Mouse (Mus musculus): ENCODE data around the gene Mylk2.
A peak's percentile ranks its signal among the peaks of the same experiment; 100 is the strongest.

Gene Mylk2

DNA sequence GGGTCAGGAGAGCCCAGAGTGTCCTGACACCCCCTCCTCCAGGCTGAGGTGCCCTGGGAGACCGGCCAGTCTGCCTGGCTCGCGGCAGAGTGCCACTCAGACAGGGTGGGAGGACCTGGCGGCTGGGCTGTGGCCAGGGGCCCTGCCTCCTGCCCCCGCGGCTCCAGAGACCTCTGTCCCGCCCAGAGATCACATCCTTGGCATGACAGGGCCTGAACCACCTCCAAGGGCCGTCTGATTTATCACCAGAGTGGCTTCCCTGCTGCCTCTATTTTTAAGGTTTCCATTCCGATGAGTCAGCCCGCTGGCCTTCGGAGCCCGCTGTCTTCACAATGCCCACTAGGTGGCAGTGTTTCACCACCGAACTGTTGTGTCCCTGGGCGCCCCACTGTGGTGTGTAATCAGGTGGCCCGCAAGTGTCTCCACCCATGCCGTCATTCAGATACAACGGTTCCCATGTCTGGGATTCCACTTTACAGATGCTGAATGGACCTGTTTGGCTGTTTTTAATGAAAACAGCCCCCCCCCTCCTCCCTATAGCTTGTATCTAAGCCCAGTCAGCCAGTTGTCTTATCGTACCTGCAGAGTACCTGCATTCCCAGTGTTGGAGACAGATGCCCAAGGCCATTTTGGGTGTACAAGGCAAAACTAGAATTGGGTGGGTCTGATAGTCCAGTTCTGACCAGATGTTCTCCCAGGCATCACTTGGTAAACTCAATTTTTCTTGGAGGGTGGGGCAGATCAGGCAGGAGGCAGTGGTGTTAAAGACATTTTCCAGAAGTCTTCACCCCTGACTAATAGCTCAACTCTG lies 3.4 kb downstream of the Mylk2 start:
- DNase-seq: peak; percentile 80

DNA sequence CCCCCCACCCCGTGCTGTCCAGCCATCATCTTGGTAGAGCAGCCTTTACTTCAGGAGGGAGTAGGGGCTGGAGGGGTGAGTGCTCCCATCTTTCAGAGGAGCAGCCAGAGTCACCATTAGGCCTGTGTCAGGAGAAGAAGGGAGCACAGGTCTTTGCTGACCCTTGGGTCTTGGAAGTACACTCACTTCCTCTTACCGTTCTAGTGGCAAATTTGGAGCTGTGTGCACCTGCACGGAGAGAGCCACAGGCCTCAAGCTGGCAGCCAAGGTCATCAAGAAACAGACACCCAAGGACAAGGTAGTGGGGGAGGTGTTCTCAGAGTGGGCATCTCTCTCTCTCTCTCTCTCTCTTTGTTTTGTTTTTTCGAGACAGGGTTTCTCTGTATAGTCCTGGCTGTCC lies 4.3 kb downstream of the Mylk2 start:
- DNase-seq: no peak

DNA sequence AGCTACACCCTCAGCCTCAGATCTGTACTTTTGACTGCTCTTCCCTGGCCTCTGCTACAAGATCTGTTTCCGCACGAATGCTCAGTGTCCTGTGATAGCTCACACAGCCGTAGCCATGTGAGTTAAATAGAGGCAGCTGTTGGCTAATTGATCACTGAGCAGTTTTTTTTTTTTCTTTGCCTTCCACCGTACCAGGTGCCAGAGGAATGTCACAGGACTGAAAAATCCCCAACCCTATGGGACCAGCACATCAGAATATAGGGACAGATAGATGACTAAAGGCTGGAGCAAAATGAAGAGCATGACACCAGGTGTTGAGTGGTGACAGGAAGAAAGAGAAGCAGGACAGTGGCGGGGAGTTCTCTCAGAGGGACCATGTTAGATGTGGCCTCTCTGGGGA lies 5.0 kb downstream of the Mylk2 start:
- no peak for DNase-seq

DNA sequence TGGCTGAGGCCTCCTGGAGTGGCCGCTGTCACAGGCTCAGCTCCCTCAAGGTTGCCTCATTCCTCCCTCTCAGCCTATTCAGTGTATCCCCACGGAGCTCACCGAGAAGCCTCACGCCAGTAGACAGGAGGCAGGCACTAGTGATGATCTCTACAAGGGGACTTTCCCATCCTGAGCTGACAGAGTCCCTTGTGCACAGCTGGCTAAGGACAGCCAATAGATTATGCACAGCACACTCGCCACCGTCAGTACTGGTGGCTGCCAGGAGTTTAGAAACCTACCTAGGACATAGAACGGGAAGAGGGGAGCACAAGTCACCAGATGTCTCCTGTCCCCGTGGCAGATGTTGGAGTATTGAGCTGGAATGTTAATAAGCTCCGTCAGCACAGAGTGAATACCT lies 6.5 kb downstream of the Mylk2 start:
- no peak for DNase-seq

DNA sequence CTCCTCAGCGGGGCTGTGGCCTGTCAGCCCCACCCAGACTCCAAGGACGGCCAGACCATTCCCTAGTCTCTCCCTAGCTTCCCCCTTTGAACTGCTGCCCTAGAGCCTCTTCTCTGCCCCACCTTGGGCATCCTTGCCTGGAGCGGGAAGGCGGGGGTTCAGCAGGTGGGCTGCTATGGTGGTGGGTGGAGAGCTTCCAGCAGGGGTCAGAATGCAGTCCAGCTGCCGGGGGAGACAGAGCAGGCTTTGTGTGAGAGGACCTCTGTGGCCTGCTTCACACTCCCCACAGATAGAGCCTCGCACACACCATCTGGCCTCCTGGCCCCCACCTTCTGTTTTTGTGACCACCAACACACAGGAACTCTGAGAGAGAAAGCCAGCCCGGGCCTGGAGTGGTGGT lies 11.2 kb downstream of the Mylk2 start:
- no peak for DNase-seq

DNA sequence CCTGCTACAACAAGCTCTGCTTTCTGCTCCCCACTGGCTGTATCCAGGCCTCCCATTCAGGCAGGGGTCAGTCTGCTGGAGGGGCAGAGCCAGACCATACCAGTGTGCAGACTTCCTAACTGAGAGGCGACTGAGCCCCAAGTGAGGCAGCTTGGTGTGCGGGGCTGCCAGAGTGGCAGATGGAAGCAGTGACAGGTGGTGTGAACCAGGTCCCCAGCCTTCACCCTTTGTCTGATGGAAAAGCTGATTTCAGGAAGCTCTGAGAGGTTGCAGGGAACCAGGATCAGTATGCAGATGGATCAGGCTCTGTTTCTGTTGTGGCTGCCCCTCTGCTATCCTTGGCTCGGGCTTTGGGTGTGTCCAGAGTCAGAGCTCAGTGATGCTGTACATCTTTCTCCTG lies 12.5 kb downstream of the Mylk2 start:
- DNase-seq: no peak

DNA sequence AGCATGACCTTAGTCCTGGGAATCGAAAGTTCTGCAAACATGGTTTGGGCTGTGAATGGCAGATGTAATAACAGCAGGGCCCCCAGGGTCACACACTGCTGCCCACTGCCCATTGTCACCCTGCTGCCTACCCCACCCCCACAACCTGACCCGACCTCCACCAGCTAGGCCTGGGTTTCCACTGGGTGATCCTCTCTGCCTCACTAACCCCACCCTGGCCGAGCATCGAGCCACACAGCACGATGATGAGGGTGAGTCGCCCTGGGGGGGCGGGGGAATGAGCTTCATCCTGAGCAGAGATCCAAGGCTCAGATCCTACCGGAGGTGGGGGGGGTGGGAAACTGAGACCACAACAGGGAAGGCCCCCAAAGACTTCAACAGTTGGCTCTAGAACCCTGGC lies 13.0 kb downstream of the Mylk2 start:
- no peak for DNase-seq

DNA sequence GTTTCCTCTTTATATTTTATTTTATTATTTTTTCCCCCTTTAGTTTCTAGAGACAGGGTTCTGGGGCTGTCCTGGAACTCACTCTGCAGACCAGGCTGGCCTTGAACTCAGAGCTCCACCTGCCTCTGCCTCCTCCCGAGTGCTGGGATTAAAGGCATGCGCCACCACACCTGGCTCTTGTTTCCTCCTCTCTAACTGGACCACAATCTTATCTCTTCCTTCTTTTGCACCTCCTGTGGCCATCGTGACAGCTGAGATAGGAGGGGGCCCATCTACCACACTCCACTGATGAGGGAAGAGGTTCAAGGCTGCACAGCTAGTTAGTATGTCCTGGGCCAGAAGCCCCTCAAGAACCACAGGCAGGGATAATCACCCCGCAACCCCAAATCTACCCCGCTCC lies 13.4 kb downstream of the Mylk2 start:
- no peak for DNase-seq

DNA sequence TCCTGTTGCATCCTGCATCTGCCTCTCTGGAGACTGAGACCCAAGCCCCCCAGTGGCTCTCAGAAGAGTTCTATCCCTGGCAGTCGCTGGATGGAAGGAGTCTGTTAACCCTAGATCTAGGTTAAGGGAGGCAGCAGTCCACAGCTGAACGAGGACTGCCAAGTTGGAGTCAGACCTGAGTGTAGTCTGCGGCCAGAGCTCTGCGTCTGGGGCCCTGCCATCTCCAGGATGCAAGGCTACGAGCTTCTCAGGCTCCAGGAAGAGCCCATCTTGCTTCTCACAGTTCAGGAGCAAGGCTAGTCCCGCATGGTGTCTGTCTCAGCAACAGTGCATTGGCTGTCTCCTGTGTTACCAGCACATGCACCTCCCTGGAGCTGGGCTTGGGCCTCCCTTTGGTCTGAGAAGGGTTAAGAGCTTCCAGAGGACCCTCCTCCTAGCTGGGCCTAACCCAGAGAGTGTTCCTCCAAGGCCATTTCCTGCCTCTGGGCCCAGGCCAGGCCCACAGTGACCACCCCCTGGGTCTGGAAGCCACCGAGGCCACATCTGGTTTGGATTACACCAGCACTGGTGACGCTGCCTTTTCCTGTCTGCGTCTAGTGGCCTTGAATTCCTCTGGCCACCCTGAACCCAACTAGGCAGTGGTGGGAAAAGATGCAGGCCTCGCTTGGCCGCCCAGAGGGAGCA lies 14.2 kb downstream of the Mylk2 start:
- DNase-seq: no peak

DNA sequence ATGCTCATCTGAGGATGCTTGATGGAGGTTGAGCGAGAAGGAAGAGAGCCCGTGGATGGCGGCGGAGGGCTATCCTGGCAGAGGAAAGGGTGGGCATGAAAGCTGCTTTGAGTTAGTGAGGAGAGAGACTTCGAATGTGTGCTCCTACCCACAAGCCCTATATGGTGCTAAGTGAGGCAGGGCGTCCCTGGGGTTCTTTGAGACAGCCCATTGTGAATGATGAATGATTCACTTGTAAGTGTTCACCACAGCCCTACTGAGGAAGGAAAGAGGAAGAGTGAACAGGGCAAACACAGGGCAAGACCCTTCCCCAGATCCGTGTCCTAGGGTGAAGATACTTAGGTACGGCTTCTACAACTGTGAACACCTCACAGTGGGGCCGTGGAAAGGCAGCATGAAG lies 15.7 kb downstream of the Mylk2 start:
- DNase-seq: no peak

DNA sequence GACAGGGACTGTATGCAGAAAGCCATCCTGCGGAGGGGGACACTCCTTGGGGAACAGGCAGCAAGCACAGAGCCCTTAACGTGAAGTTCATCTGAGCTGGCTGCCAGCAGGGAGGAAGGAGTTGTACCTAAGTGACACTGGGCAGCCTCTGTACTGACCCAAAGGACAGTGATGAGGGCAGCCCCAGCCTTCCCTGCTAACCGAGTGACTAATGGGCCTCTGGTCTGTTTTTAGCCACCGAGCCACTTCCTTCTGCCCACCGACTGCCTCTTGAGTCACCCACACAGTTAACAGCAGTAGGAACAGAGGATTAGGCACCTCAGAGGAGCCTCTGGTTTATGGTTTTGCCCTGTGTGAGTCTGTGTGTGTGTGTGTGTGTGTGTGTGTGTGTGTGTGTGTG lies 16.2 kb downstream of the Mylk2 start:
- DNase-seq: no peak

DNA sequence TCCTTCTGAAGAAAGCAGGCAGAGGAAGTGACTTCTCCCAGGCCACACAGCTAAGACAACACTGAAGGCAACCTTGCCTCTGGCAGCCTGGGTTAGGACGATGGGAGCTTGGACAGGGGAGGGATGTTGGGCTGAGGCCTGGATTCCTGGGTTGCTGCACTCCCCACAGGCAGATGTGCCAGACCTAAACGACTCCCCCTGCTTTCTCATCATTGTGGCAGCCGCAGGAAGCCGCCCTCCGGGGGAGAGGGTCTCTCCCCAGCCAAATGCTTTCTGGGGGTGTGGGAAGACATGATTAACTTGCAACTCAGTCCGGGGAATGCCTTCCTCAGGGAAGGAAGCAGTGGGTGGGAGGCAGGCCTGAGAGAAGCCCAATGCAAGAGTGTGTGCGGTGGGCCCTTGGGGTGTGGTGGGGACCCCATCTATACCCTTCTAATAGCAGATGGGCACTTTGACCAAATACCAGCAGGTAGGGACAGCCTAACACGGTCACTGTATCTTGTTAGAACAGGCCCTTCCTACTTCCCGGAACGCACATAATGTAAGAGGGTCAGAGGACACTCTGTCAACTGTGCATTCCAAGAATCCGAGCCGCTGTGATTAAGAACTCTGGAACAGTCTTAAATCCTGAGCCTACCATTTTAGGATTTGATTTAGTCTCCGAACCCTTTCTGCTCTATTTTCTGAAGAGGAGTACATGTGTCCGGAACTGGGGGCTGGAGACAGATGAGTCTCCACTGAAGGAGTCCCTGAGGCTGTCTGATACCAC lies 17.3 kb downstream of the Mylk2 start:
- no peak for DNase-seq

DNA sequence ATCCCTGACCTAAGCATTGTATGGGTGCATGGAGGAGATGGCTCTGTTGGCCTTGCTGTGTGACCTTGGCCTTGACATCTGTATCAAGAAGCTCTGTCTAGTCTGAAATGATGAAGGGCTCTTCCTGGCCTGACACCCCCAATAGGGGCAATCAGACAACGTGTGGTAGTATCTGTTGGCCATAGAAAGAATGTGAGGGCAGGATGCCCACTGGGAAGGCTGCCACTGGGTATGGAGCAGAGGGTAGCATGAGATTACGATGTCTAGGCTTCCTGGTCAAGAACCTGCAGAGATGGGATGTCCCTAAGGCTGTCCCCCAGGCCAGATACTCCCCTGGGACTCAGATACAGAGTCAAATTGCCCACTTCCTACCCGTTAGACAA lies 17.8 kb downstream of the Mylk2 start:
- no peak for DNase-seq

DNA sequence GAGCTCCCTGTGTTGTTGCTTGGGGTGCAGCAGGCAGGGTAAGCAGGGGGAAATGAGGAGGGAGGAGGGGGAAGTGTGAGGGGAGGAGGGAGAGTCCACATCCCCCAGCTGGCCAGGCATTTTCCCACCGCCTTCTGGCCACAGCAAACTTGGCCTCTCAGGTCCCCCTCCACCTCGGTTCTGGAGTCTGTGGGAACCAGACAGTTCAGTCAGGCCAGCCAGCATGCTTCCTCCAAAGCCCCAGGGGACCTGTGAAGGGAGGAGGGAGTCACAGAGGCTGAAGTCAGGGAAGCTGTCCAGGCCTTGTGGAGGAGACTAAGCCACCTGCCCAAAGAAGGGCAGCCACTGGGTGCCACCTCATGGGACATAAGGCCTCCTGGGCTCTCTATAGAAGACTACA lies 19.1 kb downstream of the Mylk2 start:
- DNase-seq: no peak

DNA sequence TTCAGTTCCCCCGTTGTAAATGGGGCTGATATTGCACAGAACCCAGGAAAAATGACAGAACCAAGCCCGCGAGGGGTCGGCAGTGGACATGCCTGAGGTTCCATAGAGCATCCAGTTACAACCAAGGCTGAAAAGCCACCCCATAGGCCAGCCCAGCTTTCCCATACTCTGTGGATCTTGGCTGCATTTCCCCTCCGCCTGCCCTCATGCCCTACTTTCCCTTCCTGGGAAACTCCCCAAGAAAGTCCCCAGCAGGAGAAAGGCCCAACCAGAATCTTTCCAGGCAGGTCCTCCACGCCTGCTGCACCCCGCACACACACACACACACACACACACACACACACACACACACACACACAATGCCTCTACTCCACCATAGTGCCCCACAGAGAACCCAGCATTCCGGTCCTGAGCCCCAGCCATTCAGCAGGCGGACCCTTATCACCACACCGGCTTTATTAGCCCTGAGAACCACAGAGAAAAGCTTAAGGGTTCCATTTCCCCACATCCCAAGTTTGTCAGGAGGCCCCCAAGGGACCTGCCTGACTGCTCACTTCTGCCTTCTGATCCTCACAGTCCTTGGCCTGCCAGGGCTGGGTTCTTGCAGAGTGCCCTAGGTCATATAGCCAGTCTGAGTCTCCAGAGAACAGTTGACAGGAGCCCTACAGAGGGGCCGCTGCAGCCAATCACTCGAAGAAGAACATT lies 20.5 kb downstream of the Mylk2 start:
- DNase-seq: no peak

DNA sequence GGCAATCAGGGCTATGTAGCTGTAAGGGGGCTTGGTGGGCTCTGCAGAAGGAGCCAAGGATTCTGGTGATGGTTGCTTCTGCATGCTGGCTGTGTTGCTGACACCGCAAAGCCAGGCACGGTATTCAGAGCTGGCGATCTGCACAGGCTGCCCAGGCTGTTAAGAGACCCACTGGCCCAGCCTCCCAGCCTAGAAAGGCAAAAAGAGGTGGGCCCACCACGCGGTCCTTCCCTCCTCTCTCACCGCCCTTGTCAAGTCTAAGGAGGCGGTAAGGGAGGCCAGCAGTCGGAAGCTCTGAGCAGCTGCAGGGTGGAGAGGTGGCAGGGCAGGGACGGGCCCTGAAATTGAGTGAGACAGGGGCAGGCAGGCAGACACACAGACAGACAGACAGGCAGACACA lies 21.9 kb downstream of the Mylk2 start, which contains the start of gene Foxs1:
Gene Foxs1, minus strand, starts transcription at position 161 of the 400 bp plus-strand sequence.
- no peak for DNase-seq

DNA sequence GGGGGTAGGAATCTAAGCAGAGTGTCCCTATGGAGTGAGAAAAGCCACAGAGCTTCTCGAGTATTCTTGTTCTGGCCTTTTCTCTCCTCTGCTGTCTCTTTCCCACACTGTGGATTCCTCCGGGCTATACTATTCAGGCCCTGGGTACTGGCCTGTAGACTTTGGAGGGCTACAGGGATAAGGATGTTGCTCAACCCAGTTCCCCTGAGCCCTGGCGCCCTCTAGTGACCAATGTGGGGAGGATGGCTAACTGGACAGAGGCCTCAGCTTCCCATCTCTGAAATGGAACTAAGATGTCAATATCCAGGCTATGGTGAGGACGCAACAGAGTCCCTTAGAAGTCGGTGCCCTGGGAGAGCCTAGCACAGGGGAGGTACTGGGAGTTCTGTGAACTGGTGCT lies 22.5 kb downstream of the Mylk2 start:
- DNase-seq: peak; percentile 50

DNA sequence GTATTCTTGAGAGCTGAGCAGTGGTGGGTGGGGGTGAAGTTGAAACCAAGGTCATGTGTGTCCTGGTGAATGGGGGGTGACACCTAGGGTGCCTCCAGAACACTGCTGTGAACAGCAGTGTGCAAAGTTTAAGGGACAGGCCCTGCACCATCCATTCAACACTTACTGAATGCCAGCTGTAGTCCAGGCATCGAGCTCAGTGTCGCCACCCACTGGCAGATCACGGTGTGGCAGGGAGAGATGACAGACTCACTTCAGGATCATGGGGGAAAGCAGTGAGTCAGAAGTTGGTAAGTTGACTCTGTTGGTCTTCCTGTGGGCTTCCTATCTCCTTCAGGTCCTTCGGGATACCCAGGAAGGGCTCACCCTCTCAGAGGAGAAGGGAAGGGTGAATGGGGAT lies 28.7 kb downstream of the Mylk2 start:
- DNase-seq: peak; percentile 56

DNA sequence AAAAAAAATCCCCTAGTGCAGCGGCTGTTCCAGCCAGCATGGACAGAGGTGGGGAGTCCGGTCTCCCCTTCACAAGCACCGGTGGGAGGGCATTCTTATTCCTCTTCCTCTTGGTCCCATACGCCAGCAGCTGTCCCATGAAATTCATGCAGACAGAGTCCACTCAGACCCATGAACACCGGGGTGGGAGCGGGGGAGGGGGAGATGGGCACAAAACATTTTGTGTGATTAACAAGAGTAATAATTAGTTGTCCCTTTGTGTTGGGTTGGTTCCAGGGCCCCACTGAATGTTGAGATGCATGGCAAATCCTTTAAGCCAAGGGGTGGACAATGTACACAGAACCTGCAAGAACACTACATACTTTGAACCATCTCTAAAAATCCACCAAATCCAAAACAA lies 30.0 kb downstream of the Mylk2 start:
- no peak for DNase-seq

DNA sequence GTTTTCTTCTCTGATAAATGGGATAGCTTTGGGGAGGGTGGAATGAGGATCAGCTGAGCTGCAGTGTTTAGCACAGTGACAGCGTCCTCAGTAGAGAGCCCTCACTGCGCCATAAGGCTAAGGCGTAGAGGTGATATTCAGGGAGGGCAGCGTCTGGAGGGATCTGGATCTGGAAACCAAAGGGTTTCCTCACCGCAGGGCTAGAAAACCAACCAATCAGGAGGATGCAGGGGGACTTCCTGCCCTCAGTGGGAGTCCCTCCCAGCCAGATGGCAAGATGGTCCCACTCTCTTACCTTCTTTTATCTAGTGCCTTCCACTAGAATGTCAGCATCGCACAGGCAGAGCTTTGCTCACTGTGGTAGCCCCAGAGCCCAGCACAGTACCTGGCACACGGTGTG lies 30.6 kb downstream of the Mylk2 start:
- peak; percentile 15 for DNase-seq

DNA sequence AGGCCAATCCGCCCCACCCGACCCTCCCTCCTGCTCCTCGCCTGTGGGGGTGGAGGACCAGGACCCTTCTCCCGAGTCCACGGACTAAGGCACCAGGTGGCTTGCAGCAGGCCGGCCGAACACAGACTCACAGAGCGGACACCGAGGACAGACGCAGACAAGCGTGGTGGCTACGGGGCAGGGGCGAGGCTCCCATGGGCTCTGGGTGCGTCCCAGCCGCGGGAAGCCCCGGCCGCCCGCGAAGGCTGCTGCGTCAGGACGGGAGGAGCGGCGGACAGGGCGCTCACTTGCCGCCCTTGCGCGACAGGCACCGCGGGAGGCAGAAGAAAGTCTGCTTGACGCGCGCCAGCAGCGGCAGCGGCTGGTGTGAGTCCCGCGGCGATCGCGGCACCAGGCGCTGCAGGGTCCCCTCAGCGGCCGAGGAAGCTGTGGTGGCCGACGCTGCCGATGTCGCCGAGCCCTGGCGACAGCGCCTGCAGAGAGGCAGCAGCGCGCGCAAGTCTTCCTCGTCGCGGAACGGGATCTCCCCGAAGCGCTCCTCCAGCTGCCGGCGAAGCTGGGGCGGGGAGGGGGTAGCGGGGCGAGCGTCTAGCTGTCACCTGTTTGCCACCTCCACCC lies 31.9 kb downstream of the Mylk2 start:
- DNase-seq: no peak

DNA sequence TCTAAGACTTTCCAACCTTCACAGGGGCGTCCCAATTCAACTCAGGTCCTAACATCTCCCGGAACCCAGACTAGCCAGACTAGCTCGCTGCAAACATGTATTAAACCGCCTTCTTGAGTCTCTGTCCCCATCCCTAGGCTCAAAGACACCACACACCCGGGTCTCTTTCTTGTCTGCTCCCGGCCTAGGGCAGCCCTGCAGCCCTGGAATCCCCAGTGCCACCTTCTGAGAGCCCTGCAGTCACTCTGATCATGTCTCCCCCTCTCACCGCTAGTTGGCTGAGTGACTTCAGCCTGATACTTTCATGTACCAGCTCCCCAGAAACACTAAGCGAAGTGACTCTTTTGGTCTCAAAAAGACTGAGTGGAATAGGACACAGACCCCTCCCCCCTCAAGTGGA lies 32.4 kb downstream of the Mylk2 start:
- DNase-seq: no peak

DNA sequence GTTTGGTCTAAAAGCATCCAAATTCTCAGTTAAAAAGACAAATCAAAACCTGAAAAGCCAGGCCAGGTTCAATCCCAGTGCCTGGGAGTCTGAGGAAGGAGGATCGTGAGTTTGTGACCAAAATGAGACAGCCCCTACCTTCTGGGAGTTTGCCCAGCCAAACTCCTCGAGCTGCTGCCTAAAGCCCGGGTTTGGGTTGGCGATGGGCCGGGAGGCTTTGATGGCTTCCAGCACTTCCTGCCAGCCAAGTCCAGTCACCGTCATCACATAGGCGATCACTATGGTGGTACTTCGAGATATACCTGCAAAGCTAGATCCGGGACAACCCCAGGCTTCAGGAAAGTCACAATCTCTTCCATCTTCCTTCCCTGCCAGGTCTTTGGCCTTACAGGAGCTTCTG lies 32.9 kb downstream of the Mylk2 start:
- no peak for DNase-seq

All from thymus, postnatal 14 days (tissue).